Mouse (Mus musculus): Measurements from ENCODE around the gene Bves. TPM values are rescaled to one million over a fixed set of nuclear protein-coding genes. Genes with fewer than 3 reads are reported as not detected.
"Not testable (repeated sequence)": the region's sequence is repeated elsewhere in the genome, so short reads cannot be mapped to it uniquely, and the experiment has no call there.

Bves gene
- 1 to 10 TPM; 3.4 to 4.0 TPM for total RNA-seq (2021)

DNA sequence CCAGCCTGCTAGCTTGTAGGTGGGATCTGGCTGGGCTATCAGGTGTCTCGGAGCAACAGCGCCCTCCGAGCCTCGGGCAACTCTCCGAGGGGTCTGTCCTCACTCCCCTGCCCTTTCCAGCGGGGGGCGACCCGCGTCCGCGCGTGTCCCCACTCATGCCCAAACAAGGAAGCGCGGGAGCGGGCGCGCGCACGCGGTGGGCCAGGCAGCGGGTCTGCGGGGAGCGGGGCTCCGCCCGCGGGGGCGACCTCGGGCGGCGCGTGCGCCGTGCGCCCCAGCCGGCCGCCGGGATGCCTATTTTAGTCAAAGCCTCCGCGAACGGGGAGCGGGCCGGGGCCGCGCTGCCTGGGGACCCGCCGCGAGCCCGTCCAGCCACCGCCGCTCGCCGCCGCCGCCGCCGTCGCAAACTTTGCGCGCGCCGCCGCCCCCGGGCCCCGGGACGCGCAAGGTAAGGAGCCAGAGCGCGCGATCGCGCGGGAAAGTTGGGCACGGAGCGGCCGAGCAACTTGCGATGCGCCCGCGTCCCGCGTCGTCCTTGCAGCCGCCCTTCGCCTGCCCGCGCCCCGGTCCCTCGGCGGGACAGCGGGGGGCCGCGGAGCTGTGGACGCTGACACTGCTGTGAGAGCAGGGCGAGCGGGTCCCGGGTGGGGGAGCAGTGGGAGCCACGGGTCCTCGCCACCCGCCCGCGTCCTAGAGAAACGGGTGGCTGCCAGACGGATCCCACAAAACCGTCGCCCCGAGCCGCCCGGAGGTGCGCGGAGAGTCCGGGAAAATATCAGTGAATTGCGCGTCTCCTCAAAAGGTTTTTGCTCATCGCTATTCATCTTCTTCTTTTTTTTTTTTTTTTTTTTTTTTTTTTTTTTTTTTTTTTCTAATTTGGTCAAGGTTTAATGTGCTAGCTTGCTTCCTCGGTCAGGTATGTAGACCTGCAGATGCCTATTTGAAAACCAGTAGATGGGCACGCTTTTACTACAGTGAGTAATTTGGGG, at the start of gene Bves:
Gene Bves, plus strand, starts transcription at position 339 of the 989 bp plus-strand sequence.
- DNase-seq, result peak; percentile 38 to 50

GRCm38 (mm10) chr10:45288351-45288750, 47.2 kb upstream of the Bves start:
- DNase-seq, result no peak

GRCm38 (mm10) chr10:45289218-45290105, 46.1 kb upstream of the Bves start:
- DNase-seq, result peak; percentile 10 to 33

- no peak for DNase-seq
Observed at GRCm38 (mm10) chr10:45290618-45291017, 45.0 kb upstream of the Bves start.

- not testable (repeated sequence) for DNase-seq
Observed at GRCm38 (mm10) chr10:45292159-45292558, 43.4 kb upstream of the Bves start.

DNA sequence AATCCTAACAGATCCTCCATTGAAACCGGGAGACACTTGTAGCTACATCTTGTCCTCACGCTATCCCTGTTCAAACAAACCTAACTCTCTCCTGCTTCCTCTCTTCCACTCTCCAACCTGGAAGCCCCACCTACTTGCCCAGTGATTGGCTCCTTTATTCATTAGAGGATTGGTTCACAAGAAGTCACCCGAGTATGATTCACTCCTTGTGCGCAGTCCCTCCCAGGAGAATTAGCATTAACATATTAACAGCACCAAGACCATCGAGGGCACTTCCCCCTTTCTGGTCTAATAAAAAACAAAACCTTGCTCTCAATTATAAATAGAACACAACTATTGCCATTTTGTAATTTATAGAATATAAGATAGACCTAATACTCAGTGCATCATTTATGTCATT, 40.5 kb upstream of the Bves start:
- DNase-seq, result no peak

DNA sequence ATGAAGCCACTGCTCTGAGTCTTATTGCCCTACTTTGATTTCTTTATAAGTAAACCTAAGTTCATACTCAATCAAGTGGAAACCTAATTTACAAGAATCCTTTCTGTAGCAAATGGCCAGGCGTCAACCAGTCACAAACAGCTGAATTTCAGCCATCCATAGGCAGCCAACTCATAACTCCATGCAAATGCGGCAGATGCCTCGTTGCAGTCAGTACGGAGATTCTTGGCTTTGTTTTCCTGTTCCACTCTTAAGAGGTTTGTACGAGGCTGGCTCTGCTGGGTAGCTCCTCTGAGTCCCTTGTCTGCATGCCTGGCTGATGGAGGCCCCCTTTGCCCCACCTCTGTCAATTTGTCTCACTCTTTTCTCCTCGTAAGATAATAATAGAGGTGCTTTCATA, 37.1 kb upstream of the Bves start:
- no peak for DNase-seq

- no peak for DNase-seq
Observed at GRCm38 (mm10) chr10:45299509-45299908, 36.1 kb upstream of the Bves start.

DNA sequence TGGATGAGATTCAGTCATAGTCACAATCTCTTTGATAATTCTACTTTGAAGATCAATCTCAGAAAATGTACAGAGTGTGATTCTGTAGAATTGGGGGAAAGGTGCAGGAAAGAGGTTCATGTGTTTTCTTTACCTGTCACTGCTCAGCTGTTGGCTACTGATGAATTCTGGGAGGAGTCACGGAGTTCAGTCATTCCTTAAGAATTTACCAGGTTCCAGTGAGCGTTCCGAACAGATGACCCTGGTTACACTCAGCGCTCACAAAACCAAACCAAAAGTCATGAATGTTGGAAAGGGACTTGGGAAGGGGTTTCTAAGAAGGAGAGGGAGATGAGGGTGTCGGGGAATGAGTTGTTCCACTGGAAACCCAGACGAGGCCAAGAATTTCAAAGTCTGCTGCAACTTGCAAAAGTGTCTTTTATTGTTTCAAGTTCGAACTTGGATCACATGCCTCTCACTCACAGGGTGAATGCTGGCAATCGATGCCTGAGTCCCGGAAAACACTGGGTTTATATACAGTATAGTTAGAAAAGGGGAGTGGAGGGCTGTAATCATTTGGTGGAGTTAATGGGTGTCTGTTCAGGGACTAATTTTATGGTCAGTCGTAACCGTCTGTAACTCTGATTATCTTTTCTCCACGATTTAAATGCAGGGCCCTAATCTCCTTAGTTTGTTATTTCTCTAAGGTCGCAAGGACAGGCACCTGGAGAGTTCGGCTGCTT, 32.1 kb upstream of the Bves start:
- no peak for DNase-seq

- no peak for DNase-seq
Observed at GRCm38 (mm10) chr10:45305173-45305572, 30.4 kb upstream of the Bves start.

GRCm38 (mm10) chr10:45311129-45311528, 24.4 kb upstream of the Bves start:
- DNase-seq, result no peak

DNA sequence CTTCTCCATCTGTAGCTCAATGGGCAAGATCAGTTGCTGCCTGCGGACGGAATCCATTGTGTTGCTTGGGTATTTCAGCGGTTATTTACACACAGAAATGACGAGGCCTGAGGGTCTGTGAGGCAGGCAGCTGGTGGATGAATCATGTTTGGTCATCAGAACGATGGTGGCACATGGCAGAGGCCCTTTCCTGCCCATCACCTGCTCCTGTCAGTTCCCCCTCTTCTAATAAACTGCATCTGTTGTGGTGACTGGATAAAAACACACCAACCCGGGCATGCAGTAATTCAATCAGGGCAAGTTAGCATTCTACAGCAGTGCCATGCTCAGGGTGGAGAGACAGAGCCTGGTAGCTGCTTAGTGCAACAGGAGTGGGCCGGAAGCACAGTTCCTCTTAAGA, 23.9 kb upstream of the Bves start:
- DNase-seq, result no peak

DNA sequence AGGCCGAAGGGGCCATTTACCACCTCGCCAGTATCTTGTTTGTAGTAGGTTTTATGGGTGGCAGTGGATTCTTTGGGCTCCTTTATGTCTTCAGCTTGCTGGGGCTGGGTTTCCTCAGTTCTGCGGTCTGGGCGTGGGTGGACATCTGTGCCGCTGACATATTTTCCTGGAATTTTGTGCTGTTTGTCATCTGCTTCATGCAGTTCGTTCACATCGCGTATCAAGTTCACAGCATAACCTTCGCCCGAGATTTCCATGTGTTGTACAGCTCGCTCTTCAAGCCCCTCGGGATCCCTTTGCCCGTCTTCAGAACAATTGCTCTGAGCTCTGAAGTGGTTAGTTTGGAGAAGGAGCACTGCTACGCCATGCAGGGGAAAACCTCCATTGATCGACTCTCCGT, 20.7 kb upstream of the Bves start:
- DNase-seq, result peak; percentile 19 to 28

- DNase-seq, result no peak
Observed at GRCm38 (mm10) chr10:45318922-45319321, 16.6 kb upstream of the Bves start.

DNA sequence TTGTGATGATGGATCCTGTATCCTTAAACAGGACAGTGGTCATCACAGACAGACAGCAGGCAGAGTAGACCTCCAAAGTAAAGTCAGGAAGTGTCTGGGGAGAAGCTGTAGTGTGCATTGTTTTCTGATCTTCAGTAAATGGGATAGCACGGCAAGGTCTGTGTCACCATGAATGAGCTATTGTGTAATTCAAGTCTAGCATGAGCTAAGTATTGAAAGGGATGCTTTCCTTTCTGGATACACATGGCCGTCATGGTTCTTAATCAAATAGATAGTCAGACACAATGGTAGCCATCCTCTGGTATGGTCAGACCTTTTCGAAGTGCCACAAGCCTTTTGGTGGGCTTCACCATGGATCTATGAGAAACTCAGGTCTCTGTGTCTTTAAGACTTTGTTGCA, 15.3 kb upstream of the Bves start:
- DNase-seq, result no peak

DNA sequence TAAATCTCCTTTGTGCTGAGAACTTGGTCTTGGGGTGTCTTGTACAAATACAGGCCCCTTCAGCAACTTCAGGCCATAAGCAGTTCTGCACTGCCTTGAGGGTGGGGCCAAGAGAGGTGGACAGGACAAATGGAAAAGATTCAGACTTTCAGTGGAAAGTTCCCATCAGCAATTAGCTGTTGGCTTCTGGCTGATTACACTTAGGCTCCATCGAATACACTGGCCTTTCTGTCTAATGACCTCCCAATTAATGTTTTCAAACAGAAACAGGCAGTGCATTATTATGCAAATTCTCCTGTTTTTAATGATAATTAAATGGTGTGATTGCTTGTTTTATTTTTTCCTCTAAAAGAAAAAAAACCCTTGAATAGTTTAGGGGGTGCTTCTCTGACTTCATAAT, 11.4 kb upstream of the Bves start:
- no peak for DNase-seq

GRCm38 (mm10) chr10:45328196-45329000, 7.2 kb upstream of the Bves start:
- DNase-seq, result no peak

- no peak for DNase-seq
Observed at GRCm38 (mm10) chr10:45334925-45335324, 647 bp upstream of the Bves start.

DNA sequence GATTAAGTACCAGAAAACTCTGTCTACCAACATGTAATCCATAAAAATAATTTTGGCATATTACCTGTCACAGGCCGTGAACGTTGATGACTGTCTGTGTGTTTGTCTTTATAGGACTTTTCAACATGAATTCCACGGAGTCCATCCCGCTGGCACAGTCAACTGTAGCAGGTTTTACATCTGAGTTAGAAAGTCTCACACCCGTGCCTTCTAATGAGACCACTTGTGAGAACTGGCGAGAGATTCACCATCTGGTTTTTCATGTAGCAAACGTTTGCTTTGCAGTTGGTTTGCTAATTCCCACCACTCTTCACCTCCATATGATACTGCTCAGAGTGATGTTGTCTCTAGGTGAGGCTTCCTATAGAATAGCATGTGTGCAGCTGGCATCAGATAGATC, 3.5 kb downstream of the Bves start:
- DNase-seq, result no peak

DNA sequence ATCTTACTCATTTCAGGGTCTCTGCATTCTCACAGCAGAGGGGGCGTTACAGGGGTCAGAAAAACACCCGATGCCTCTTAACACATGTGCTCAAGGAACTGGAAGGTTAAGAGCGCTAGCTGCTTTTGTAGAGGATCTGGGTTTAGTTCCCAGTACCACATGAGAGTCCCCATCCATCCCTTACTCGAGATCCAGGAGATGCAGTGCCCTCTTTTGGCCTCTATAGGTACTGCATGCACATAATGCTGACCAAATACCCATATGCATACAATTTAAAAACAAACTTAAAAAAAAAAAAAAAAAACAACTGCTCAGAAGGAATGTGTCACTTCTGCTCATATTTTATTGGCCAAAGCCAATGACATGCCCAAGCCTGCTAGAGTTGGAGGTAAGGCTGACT, 8.8 kb downstream of the Bves start:
- DNase-seq, result no peak

DNA sequence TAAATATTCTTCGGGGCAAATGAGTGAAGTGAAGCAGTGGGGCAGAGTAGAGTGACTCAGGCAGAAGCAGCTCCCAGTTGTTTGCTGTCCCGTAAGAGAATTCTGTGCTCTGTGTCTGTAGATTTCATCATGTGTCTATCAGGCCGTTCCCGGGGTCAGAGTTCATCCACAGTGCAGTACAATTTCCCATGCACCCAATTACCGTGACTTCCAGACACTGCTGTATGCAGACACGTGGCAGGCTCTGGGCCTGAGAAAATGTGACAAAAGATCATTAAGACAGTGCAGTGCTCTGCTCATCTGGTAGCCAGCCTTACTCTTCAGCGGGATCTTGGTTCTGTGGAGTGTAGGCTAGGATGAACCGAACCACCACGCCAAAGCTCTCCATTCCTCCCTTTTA, 9.6 kb downstream of the Bves start:
- no peak for DNase-seq

- DNase-seq, result not testable (repeated sequence)
Observed at GRCm38 (mm10) chr10:45348143-45348542, 12.6 kb downstream of the Bves start.

All from layer of hippocampus, postnatal 36 days (tissue).